8 mouse cellular contexts compared by ENCODE assay signal in genomic region chr11:75530845-75531373, GRCm38 (mm10). TPM values are rescaled to one million over a fixed set of nuclear protein-coding genes. Genes with fewer than 3 reads are reported as not detected.
A peak's percentile ranks its signal among the peaks of the same experiment; 100 is the strongest.
DNase-seq lines count a peak whose midpoint lies in the region; ATAC-seq and TF ChIP-seq lines count a peak whose summit lies in the region.

No protein-coding gene starts in this region.

- no peak for ATAC-seq in lung, embryonic 15.5 days (ENCODE audit: borderline replicate concordance, extremely low read depth, low FRiP score, low TSS enrichment)
- ATAC-seq in granulocyte monocyte progenitor cell, adult 5-6 weeks (replicated peaks; ENCODE audit: poor library complexity, severe bottlenecking) = peak; percentile 1; the same call in 1 of the 2 replicates
- peak; percentile 20 for ATAC-seq in liver, embryonic 11.5 days (replicated peaks; ENCODE audit: low FRiP score)

- H3K4me1 ChIP-seq in lung, embryonic 15.5 days = peaks cover 26% of the 10 kb centered on the region
- peaks cover 16% of the 10 kb centered on the region for H3K4me1 ChIP-seq in liver, embryonic 11.5 days (replicated peaks; ENCODE audit: control insufficient read depth, insufficient read depth, low read length)
- H3K4me1 ChIP-seq in olfactory bulb, adult 2 months (ENCODE audit: control insufficient read depth, insufficient read depth, low read length) = peaks cover 8% of the 10 kb centered on the region; the same call in 1 of the 2 replicates

- no peak for TF ChIP-seq POLR2A in olfactory bulb, adult 2 months (IDR thresholded peaks at IDR 0.05; ENCODE audit: insufficient read depth, low read depth, low read length)

- H3K36me3 ChIP-seq in lung, embryonic 15.5 days = no peaks in the 10 kb centered on the region
- H3K36me3 ChIP-seq in liver, embryonic 11.5 days (ENCODE audit: control insufficient read depth, insufficient read depth, low read length) = no peaks in the 10 kb centered on the region

- TF ChIP-seq CTCF in olfactory bulb, adult 2 months (IDR thresholded peaks at IDR 0.05; ENCODE audit: insufficient read depth, low read depth, low read length) = no peak

- WGBS in lung, embryonic 15.5 days = under 1% methylated on average over 31 of the region's 31 CpGs
- WGBS in liver, embryonic 11.5 days = under 1% methylated on average over 31 of the region's 31 CpGs
- WGBS in olfactory bulb, adult 2 months = under 1% methylated on average over 31 of the region's 31 CpGs

- peak overlapping the region; percentile 59 for H3K4me3 ChIP-seq in lung, embryonic 15.5 days
- peak overlapping the region; percentile 70 for H3K4me3 ChIP-seq in liver, embryonic 11.5 days (ENCODE audit: low read depth, low read length)
- peak overlapping the region; percentile 75 for H3K4me3 ChIP-seq in olfactory bulb, adult 2 months (ENCODE audit: insufficient read depth, low read depth, low read length)

- H3K9me3 ChIP-seq in lung, embryonic 15.5 days = no peaks in the 10 kb centered on the region
- no peaks in the 10 kb centered on the region for H3K9me3 ChIP-seq in liver, embryonic 11.5 days (ENCODE audit: control insufficient read depth, low read length)

- H3K27me3 ChIP-seq in lung, embryonic 15.5 days = no peaks in the 10 kb centered on the region
- no peaks in the 10 kb centered on the region for H3K27me3 ChIP-seq in liver, embryonic 11.5 days (replicated peaks; ENCODE audit: control insufficient read depth, insufficient read depth, low read length)

- no peak for DNase-seq in lung, postnatal 25 days (ENCODE audit: low spot score)
- peak; percentile 63 for DNase-seq in embryo, embryonic 10.5 days (ENCODE audit: low spot score)
- no peak for DNase-seq in liver, embryonic 11.5 days (ENCODE audit: low spot score)
- no peak for DNase-seq in ovary, postnatal 36 days (ENCODE audit: low spot score)
- no peak for DNase-seq in ovary, adult 18-20 months (ENCODE audit: low spot score)

- H3K4me2 ChIP-seq in lung, embryonic 15.5 days = peak overlapping the region; percentile 98
- peak overlapping the region; percentile 100 for H3K4me2 ChIP-seq in liver, embryonic 11.5 days

- H3K27ac ChIP-seq in lung, embryonic 15.5 days = peak overlapping the region; percentile 92
- peak overlapping the region; percentile 76 for H3K27ac ChIP-seq in liver, embryonic 11.5 days (ENCODE audit: low read depth, low read length)
- H3K27ac ChIP-seq in olfactory bulb, adult 2 months (ENCODE audit: insufficient read depth, low read depth, low read length) = peak overlapping the region; percentile 83

- peak overlapping the region; percentile 65 for H3K9ac ChIP-seq in lung, embryonic 15.5 days
- H3K9ac ChIP-seq in liver, embryonic 11.5 days (ENCODE audit: low read depth, low read length) = peak overlapping the region; percentile 79

RNA-seq across cellular contexts. Expression of gene Slc43a2, which starts 0.6 kb away (rescaled TPM):
- polyA plus RNA-seq in lung, embryonic 15.5 days (2015; fragmentation: Nextera tagmentation; extraction: Ambion mirVana) = 5.6 and 6.9 TPM in 2 replicates
- total RNA-seq in granulocyte monocyte progenitor cell, adult 5-6 weeks (2014; fragmentation: Nextera tagmentation) = 12.7 and 20.1 TPM in 2 replicates
- total RNA-seq in granulocyte monocyte progenitor cell, adult 5-6 weeks (2017) = 6.2 and 7.3 TPM in 2 replicates
- 5.5 and 7.8 TPM in 2 replicates for polyA plus RNA-seq in liver, embryonic 11.5 days (2014; fragmentation: Nextera tagmentation; extraction: Ambion mirVana)
- polyA plus RNA-seq in olfactory bulb, adult 2 months (2012; ENCODE audit: insufficient read depth, insufficient read length, low replicate concordance, missing spikeins) = 363 TPM in 1 of 2 replicates, not detected in the other

RNA-seq across cellular contexts. Expression of gene Scarf1, which starts 17.6 kb away (rescaled TPM):
- 16.2 and 16.3 TPM in 2 replicates for polyA plus RNA-seq in lung, embryonic 15.5 days (2015; fragmentation: Nextera tagmentation; extraction: Ambion mirVana)
- 2.0 and 3.8 TPM in 2 replicates for total RNA-seq in granulocyte monocyte progenitor cell, adult 5-6 weeks (2014; fragmentation: Nextera tagmentation)
- total RNA-seq in granulocyte monocyte progenitor cell, adult 5-6 weeks (2017) = 2.3 and 3.4 TPM in 2 replicates
- 7.0 and 7.8 TPM in 2 replicates for polyA plus RNA-seq in liver, embryonic 11.5 days (2014; fragmentation: Nextera tagmentation; extraction: Ambion mirVana)
- polyA plus RNA-seq in olfactory bulb, adult 2 months (2012; ENCODE audit: insufficient read depth, insufficient read length, low replicate concordance, missing spikeins) = not detected in 2 replicates

RNA-seq across cellular contexts. Expression of gene Rilp, which starts 21.0 kb away (rescaled TPM):
- polyA plus RNA-seq in lung, embryonic 15.5 days (2015; fragmentation: Nextera tagmentation; extraction: Ambion mirVana) = 0.66 and 0.83 TPM in 2 replicates
- 0.17 TPM in 1 of 2 replicates, not detected in the other for total RNA-seq in granulocyte monocyte progenitor cell, adult 5-6 weeks (2014; fragmentation: Nextera tagmentation)
- total RNA-seq in granulocyte monocyte progenitor cell, adult 5-6 weeks (2017) = 0.22 TPM in 1 of 2 replicates, not detected in the other
- 1.2 and 1.5 TPM in 2 replicates for polyA plus RNA-seq in liver, embryonic 11.5 days (2014; fragmentation: Nextera tagmentation; extraction: Ambion mirVana)
- polyA plus RNA-seq in olfactory bulb, adult 2 months (2012; ENCODE audit: insufficient read depth, insufficient read length, low replicate concordance, missing spikeins) = not detected in 2 replicates

RNA-seq across cellular contexts. Expression of gene Prpf8, which starts 44.3 kb away (rescaled TPM):
- polyA plus RNA-seq in lung, embryonic 15.5 days (2015; fragmentation: Nextera tagmentation; extraction: Ambion mirVana) = 56.9 and 57.3 TPM in 2 replicates
- total RNA-seq in granulocyte monocyte progenitor cell, adult 5-6 weeks (2014; fragmentation: Nextera tagmentation) = 154 and 174 TPM in 2 replicates
- 115 and 127 TPM in 2 replicates for total RNA-seq in granulocyte monocyte progenitor cell, adult 5-6 weeks (2017)
- 105 and 119 TPM in 2 replicates for polyA plus RNA-seq in liver, embryonic 11.5 days (2014; fragmentation: Nextera tagmentation; extraction: Ambion mirVana)
- 102 and 148 TPM in 2 replicates for polyA plus RNA-seq in olfactory bulb, adult 2 months (2012; ENCODE audit: insufficient read depth, insufficient read length, low replicate concordance, missing spikeins)

RNA-seq across cellular contexts. Expression of gene Pitpna, which starts 57.0 kb away (rescaled TPM):
- polyA plus RNA-seq in lung, embryonic 15.5 days (2015; fragmentation: Nextera tagmentation; extraction: Ambion mirVana) = 73.4 and 76.8 TPM in 2 replicates
- total RNA-seq in granulocyte monocyte progenitor cell, adult 5-6 weeks (2014; fragmentation: Nextera tagmentation) = 141 and 143 TPM in 2 replicates
- total RNA-seq in granulocyte monocyte progenitor cell, adult 5-6 weeks (2017) = 58.0 and 74.5 TPM in 2 replicates
- 63.2 and 65.1 TPM in 2 replicates for polyA plus RNA-seq in liver, embryonic 11.5 days (2014; fragmentation: Nextera tagmentation; extraction: Ambion mirVana)
- polyA plus RNA-seq in olfactory bulb, adult 2 months (2012; ENCODE audit: insufficient read depth, insufficient read length, low replicate concordance, missing spikeins) = 209 and 678 TPM in 2 replicates
